Mouse (Mus musculus) stomach, postnatal 0 days (tissue): ENCODE measurements at regions not wholly inside any gene's neighbourhood (a gene's known extent, or its start where the extent isn't known, plus 50 kb on each side); places are given as distances from the start of the nearest gene placed in this dataset.

Experiments used
- ATAC-seq: fragments of 200-750 bp; cut with Nextera tagmentation; 2 replicates; pipeline ENCODE4 v1.8.0; 2017; ENCODE audit not compliant: low FRiP score, low TSS enrichment
- DNase-seq: peaks from one replicate; pipeline ENCODE4 v3.0.0-alpha.2; 2016; ENCODE audit warnings: low spot score
- H3K27ac ChIP-seq: fragments of 300-500 bp; sonication (generic); replicated peaks from 2 replicates; pipeline ENCODE4 v1.5.1; 2014; ENCODE audit warnings: mild to moderate bottlenecking, control low read depth
- H3K27me3 ChIP-seq: fragments of 300-500 bp; sonication (generic); 2 replicates; pipeline ENCODE4 v1.6.1; 2014; ENCODE audit warnings: low read length; ENCODE audit not compliant: control insufficient read depth, insufficient read depth
- H3K36me3 ChIP-seq: fragments of 300-500 bp; sonication (generic); 2 replicates; pipeline ENCODE4 v1.6.1; 2014; ENCODE audit warnings: low read length, mixed read lengths; ENCODE audit not compliant: control insufficient read depth, insufficient read depth
- H3K4me1 ChIP-seq: fragments of 300-500 bp; sonication (generic); replicated peaks from 2 replicates; pipeline ENCODE4 v1.6.1; 2014; ENCODE audit warnings: antibody characterized with exemption; ENCODE audit not compliant: control insufficient read depth, insufficient read depth
- H3K4me2 ChIP-seq: fragments of 300-500 bp; sonication (generic); replicated peaks from 2 replicates; pipeline ENCODE4 v1.6.1; 2014; ENCODE audit warnings: low read depth, mild to moderate bottlenecking, control low read depth, moderate library complexity
- H3K4me3 ChIP-seq: fragments of 300-500 bp; sonication (generic); 2 replicates; pipeline ENCODE4 v1.5.1; 2014; ENCODE audit warnings: low read depth, low read length, control low read depth
- H3K9ac ChIP-seq: fragments of 300-500 bp; sonication (generic); 2 replicates; pipeline ENCODE4 v1.6.1; 2014; ENCODE audit warnings: mild to moderate bottlenecking, low read length, control low read depth, mixed read lengths
- H3K9me3 ChIP-seq: fragments of 300-500 bp; sonication (generic); 2 replicates; pipeline ENCODE4 v1.6.1; 2016; ENCODE audit warnings: low read length; ENCODE audit not compliant: control insufficient read depth
- CTCF ChIP-seq: IDR thresholded peaks from 2 replicates; pipeline ENCODE4 v1.5.1; 2016; ENCODE audit warnings: antibody characterized with exemption, low read depth, mild to moderate bottlenecking, moderate library complexity
- EP300 ChIP-seq: optimal IDR thresholded peaks from 2 replicates; pipeline ENCODE3; 2016; ENCODE audit warnings: antibody characterized with exemption
- WGBS: fragments of 180-500 bp; shearing (Covaris S2); extraction: QIAGEN DNeasy Blood & Tissue Kit; methylation state at CpG from one replicate; pipeline ENCODE4 v1.1.7; 2014; 5-methylcytosine and 5-hydroxymethylcytosine counted together

DNA sequence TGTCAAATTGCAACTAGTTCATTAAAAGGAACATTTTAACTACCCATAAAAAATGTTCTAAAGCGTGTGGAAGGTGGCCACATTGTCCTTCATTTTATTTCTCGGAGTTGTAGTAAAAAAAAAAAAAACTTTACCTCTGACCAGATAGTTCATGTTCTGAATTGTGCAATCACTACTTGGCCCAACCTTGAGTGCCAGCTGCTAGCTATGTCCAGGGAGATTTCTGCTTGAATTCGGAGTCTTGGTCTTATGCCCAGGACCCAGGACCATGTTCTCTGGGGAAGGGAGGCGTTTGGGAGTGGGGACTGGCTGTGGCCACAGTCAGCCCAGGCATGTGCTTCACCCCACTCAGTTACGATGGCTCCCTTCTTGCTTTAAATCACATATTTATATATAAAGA lies 54.9 kb upstream of the Atp1b3 start:
- 84% methylated on average over 5 of the region's 5 CpGs for WGBS

DNA sequence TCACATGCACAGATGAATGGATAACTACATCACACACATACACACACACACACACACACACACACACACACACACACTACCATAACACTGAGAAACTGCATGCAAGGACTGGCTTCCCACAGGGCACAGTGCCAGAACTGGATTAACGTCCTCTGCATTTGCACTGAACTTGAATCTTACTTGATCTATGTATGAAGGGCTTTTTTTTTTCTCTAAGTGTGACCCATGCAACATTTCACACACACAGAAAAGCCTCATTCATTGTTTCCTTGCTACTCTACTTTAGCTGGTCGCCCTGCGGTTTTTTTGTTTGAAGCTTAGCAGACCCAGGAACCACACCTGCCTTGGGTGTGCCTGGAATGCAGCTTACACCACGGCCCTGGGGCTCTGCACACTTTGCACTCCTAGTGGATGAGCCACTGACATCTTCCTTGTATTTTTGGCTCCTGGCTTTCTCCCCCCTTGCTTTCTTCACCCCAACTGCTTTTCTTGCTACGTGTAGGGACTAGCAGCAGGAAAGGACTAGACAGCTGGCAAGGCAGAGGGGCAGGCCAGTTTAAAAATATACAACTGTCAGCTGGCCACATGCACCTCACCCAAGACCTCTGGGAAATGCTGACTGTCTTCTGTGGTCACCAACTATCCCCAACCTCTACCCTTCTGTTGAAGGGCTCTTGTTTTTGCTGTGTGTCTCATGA lies 51.8 kb upstream of the Atp1b3 start:
- no peak overlapping the region for H3K4me3 ChIP-seq
- peak; percentile 89 for ATAC-seq
- WGBS = 11% methylated on average over 5 of the region's 5 CpGs
- 0 out of 2 replicates have a peak, but pooled peaks cover 4% of the 10 kb centered on the region for H3K4me1 ChIP-seq
- H3K9ac ChIP-seq = no peak overlapping the region
- TF ChIP-seq EP300 (no peak), CTCF (no peak)
- no peaks in the 10 kb centered on the region for H3K36me3 ChIP-seq
- H3K27me3 ChIP-seq = no peaks in the 10 kb centered on the region
- H3K27ac ChIP-seq = peak overlapping the region; percentile 78
- DNase-seq = peak; percentile 75
- H3K9me3 ChIP-seq = no peaks in the 10 kb centered on the region
- H3K4me2 ChIP-seq = no peak overlapping the region

More for the DNA sequence above, 54.9 kb upstream of the Atp1b3 start:
- Histone ChIP-seq H3K4me2 (no peak overlapping the region), H3K36me3 (no peaks in the 10 kb centered on the region), H3K9ac (no peak overlapping the region), H3K4me3 (no peak overlapping the region), H3K4me1 (0 out of 2 replicates have a peak, but pooled peaks cover 4% of the 10 kb centered on the region), H3K27me3 (no peaks in the 10 kb centered on the region), H3K9me3 (no peaks in the 10 kb centered on the region), H3K27ac (no peak overlapping the region)
- ATAC-seq (no peak), DNase-seq (no peak)
- no peak for TF ChIP-seq CTCF
